Comparison of ENCODE assay signal across 28 mouse cellular contexts in the genomic region with DNA sequence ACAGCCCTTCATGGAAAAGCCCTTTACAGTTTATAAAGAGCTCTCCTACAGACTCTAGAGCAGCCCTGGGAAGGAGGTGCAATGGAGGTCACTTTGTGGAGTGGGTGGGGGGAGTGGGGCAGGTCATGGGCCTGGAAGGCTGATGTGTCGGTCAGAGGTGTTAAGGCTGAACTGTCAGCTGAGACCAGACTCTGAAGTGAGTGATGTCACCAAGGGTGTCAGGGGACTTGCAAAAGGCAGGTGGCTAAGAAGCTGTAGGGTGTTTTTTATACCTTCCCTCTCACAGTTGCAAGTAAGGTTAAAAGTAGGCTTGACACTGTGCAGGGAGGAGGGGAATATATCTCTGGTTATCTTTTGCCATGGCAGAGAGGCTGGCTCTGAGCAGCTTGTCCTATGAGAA. TPM values are rescaled to one million over a fixed set of nuclear protein-coding genes. Genes with fewer than 3 reads are reported as not detected.
DNase-seq lines count a peak whose midpoint lies in the region; ATAC-seq lines count a peak whose summit lies in the region.
"Had no signal": no experiment of that assay in that cellular context is flagged by ENCODE, and none has a peak within 500 bp of the region (broad histone marks: within the 10 kb centered on the region; RNA-seq: fewer than 3 reads in every experiment).

No protein-coding gene starts in this region.

- ATAC-seq in heart, embryonic 12.5 days (ENCODE audit: insufficient number of reproducible peaks, low FRiP score), result 0 out of 2 replicates have a peak, but pooled peaks have one; percentile 22
- peak; percentile 45 for ATAC-seq in megakaryocyte, adult 5-6 weeks (ENCODE audit: poor library complexity, severe bottlenecking)
- peak; percentile 47 for ATAC-seq in monocyte, adult 5-6 weeks (replicated peaks; ENCODE audit: insufficient number of reproducible peaks, low FRiP score, low TSS enrichment, poor library complexity, severe bottlenecking)
- ATAC-seq: activated CD4-positive, CD25-positive, alpha-beta regulatory T cell, adult 4 months; CD4-positive, CD25-positive, alpha-beta regulatory T cell, adult 4 months; Patski had no signal

- no peaks in the 10 kb centered on the region for H3K9me3 ChIP-seq in heart, embryonic 12.5 days (replicated peaks)
- H3K9me3 ChIP-seq: G1E had no signal

- intact Hi-C loops in heart, postnatal 10 days (cut with DNase I), result no loop called here
- intact Hi-C loops in gastrocnemius, postnatal 14 days (cut with DNase I; ENCODE audit: low total_unique reads), result no loop called here

- H3K27ac ChIP-seq in heart, embryonic 12.5 days (ENCODE audit: poor library complexity, severe bottlenecking), result no peak overlapping the region

- H3K27me3 ChIP-seq in heart, embryonic 12.5 days (replicated peaks), result peaks cover 3% of the 10 kb centered on the region; the same call in 1 of the 2 replicates

- no peak overlapping the region for H3K4me2 ChIP-seq in heart, embryonic 12.5 days

- peaks cover 7% of the 10 kb centered on the region for H3K4me1 ChIP-seq in heart, embryonic 12.5 days (replicated peaks)

- H3K36me3 ChIP-seq in heart, embryonic 12.5 days, result no peaks in the 10 kb centered on the region
- H3K36me3 ChIP-seq: G1E had no signal

- no peak overlapping the region for H3K4me3 ChIP-seq in heart, embryonic 12.5 days

- WGBS in heart, embryonic 12.5 days, result 19% methylated on average over 1 of the region's 1 CpGs

- H3K9ac ChIP-seq in heart, embryonic 12.5 days, result no peak overlapping the region

- DNase-seq in heart, postnatal 10 days, result no peak
- peak; percentile 78 to 91 for DNase-seq in natural killer cell, adult 2 months (ENCODE audit: low spot score in 2 of 2)
- DNase-seq in left cerebral cortex, adult 11 months (ENCODE audit: low spot score), result no peak
- DNase-seq in kidney, postnatal 10 days, result no peak
- no peak for DNase-seq in gastrocnemius, postnatal 14 days
- DNase-seq: adrenal gland, adult 2 months; adrenal gland, adult 8-10 months; adrenal gland, postnatal 10 days; adrenal gland, postnatal 14 days; adrenal gland, postnatal 25 days; adrenal gland, postnatal 36 days; B cell, adult 2 months; cerebellum, adult 11 months; cerebellum, adult 11-12 months had no signal

RNA-seq across cellular contexts. Expression of a gene that starts 2.3 kb away (rescaled TPM):
- polyA plus RNA-seq in heart, embryonic 12.5 days (2016; fragmentation: Nextera tagmentation; extraction: Ambion mirVana), result not detected in 2 replicates
- total RNA-seq in heart, postnatal 10 days (2021), result not detected
- not detected in 2 replicates for total RNA-seq in megakaryocyte, adult 5-6 weeks (2015)
- total RNA-seq in megakaryocyte, adult 5-6 weeks (2017), result not detected in 2 replicates
- total RNA-seq in monocyte, adult 5-6 weeks (2017), result 0.67 to 2.7 TPM in 2 of 3 replicates, not detected in the other
- not detected for total RNA-seq in gastrocnemius, postnatal 14 days (2021)
- total RNA-seq: adrenal gland, adult 18-20 months; adrenal gland, adult 2 months; adrenal gland, adult 8-10 months; adrenal gland, postnatal 10 days; adrenal gland, postnatal 14 days; adrenal gland, postnatal 25 days; adrenal gland, postnatal 36 days; CH12.LX; ES-E14; G1E; MEL had no signal
- polyA plus RNA-seq: adrenal gland, adult 2 months; brain, embryonic 14.5 days; C2C12; Patski had no signal

RNA-seq across cellular contexts. Expression of a gene that starts 16.3 kb away (rescaled TPM):
- polyA plus RNA-seq in heart, embryonic 12.5 days (2016; fragmentation: Nextera tagmentation; extraction: Ambion mirVana), result not detected in 2 replicates
- total RNA-seq in heart, postnatal 10 days (2021), result not detected
- total RNA-seq in megakaryocyte, adult 5-6 weeks (2015), result not detected in 2 replicates
- not detected in 2 replicates for total RNA-seq in megakaryocyte, adult 5-6 weeks (2017)
- total RNA-seq in monocyte, adult 5-6 weeks (2017), result not detected in 3 replicates
- total RNA-seq in gastrocnemius, postnatal 14 days (2021), result not detected
- total RNA-seq: CH12.LX, G1E, MEL had no signal
- polyA plus RNA-seq: activated CD4-positive, CD25-positive, alpha-beta regulatory T cell, adult 4 months; brain, embryonic 14.5 days; C2C12; CD4-positive, CD25-positive, alpha-beta regulatory T cell, adult 4 months; Patski had no signal

RNA-seq across cellular contexts. Expression of a gene that starts 27.1 kb away (rescaled TPM):
- not detected in 2 replicates for polyA plus RNA-seq in heart, embryonic 12.5 days (2016; fragmentation: Nextera tagmentation; extraction: Ambion mirVana)
- total RNA-seq in heart, postnatal 10 days (2021), result not detected
- not detected in 2 replicates for total RNA-seq in megakaryocyte, adult 5-6 weeks (2015)
- total RNA-seq in megakaryocyte, adult 5-6 weeks (2017), result not detected in 2 replicates
- not detected in 3 replicates for total RNA-seq in monocyte, adult 5-6 weeks (2017)
- not detected for total RNA-seq in gastrocnemius, postnatal 14 days (2021)
- total RNA-seq: adrenal gland, adult 18-20 months; adrenal gland, adult 2 months; adrenal gland, adult 8-10 months; adrenal gland, postnatal 10 days; adrenal gland, postnatal 14 days; adrenal gland, postnatal 25 days; adrenal gland, postnatal 36 days; adrenal gland, postnatal 4 days; CH12.LX; ES-E14; G1E; MEL had no signal
- polyA plus RNA-seq: activated CD4-positive, CD25-positive, alpha-beta regulatory T cell, adult 4 months; adrenal gland, adult 2 months; brain, embryonic 14.5 days; C2C12; CD4-positive, CD25-positive, alpha-beta regulatory T cell, adult 4 months; G1E; Patski had no signal

RNA-seq across cellular contexts. Expression of a gene that starts 41.7 kb away (rescaled TPM):
- polyA plus RNA-seq in heart, embryonic 12.5 days (2016; fragmentation: Nextera tagmentation; extraction: Ambion mirVana), result 20.1 and 21.6 TPM in 2 replicates
- 1 to 10 TPM; 7.5 to 7.9 TPM for total RNA-seq in heart, postnatal 10 days (2021)
- 11.1 and 11.3 TPM in 2 replicates for total RNA-seq in megakaryocyte, adult 5-6 weeks (2015)
- 10.8 and 16.7 TPM in 2 replicates for total RNA-seq in megakaryocyte, adult 5-6 weeks (2017)
- total RNA-seq in monocyte, adult 5-6 weeks (2017), result 15.3 to 26.6 TPM (median 16.1 TPM) in 3 replicates
- total RNA-seq in gastrocnemius, postnatal 14 days (2021), result 10 to 100 TPM; 17.7 to 25.7 TPM

RNA-seq across cellular contexts. Expression of a gene that starts 53.8 kb away (rescaled TPM):
- polyA plus RNA-seq in heart, embryonic 12.5 days (2016; fragmentation: Nextera tagmentation; extraction: Ambion mirVana), result 0.09 TPM in 1 of 2 replicates, not detected in the other
- total RNA-seq in heart, postnatal 10 days (2021), result under 1 TPM; 0.15 to 0.22 TPM
- total RNA-seq in megakaryocyte, adult 5-6 weeks (2015), result 0.21 TPM in 1 of 2 replicates, not detected in the other
- 0.07 and 0.20 TPM in 2 replicates for total RNA-seq in megakaryocyte, adult 5-6 weeks (2017)
- total RNA-seq in monocyte, adult 5-6 weeks (2017), result 0.75 to 1.6 TPM in 2 of 3 replicates, not detected in the other
- total RNA-seq in gastrocnemius, postnatal 14 days (2021), result under 1 TPM in 1 of 2 experiments, not detected in 1; 0.08 TPM
- total RNA-seq: adrenal gland, adult 18-20 months; adrenal gland, postnatal 10 days; adrenal gland, postnatal 14 days; adrenal gland, postnatal 36 days; G1E had no signal
- polyA plus RNA-seq: activated CD4-positive, CD25-positive, alpha-beta regulatory T cell, adult 4 months; CD4-positive, CD25-positive, alpha-beta regulatory T cell, adult 4 months; G1E had no signal

Comparison
In these comparisons a context has a peak if more than half of its experiments do, and no peak if none do; other contexts are left out.
1. DNase-seq: peak in natural killer cell, adult 2 months (2 of 2); none in heart, postnatal 10 days (0 of 2), left cerebral cortex, adult 11 months (single experiment), kidney, postnatal 10 days (single experiment) and gastrocnemius, postnatal 14 days (single experiment).
2. Peak in every context shown above with its lines, with median percentiles within 50 percentile points of each other: ATAC-seq.